Comparison of ENCODE assay signal across 18 mouse cellular contexts in genomic region chr2:173265468-173266265, GRCm38 (mm10). TPM values are rescaled to one million over a fixed set of nuclear protein-coding genes. Genes with fewer than 3 reads are reported as not detected.
A peak's percentile ranks its signal among the peaks of the same experiment; 100 is the strongest.
DNase-seq lines count a peak whose midpoint lies in the region; ATAC-seq and TF ChIP-seq lines count a peak whose summit lies in the region.
"Had no signal": no experiment of that assay in that cellular context is flagged by ENCODE, and none has a peak within 500 bp of the region (broad histone marks: within the 10 kb centered on the region; RNA-seq: fewer than 3 reads in every experiment).

No protein-coding gene starts in this region.

- no peak for TF ChIP-seq EP300 in stomach, postnatal 0 days (optimal IDR thresholded peaks at IDR 0.05)

- 82% methylated on average over 22 of the region's 22 CpGs for WGBS in hindbrain, embryonic 13.5 days
- 92% methylated on average over 22 of the region's 22 CpGs for WGBS in hindbrain, embryonic 10.5 days
- 81% methylated on average over 22 of the region's 22 CpGs for WGBS in intestine, embryonic 16.5 days
- WGBS in stomach, postnatal 0 days: 88% methylated on average over 22 of the region's 22 CpGs

- no peaks in the 10 kb centered on the region for H3K36me3 ChIP-seq in hindbrain, embryonic 13.5 days
- no peaks in the 10 kb centered on the region for H3K36me3 ChIP-seq in hindbrain, embryonic 10.5 days
- H3K36me3 ChIP-seq in intestine, embryonic 16.5 days (ENCODE audit: control insufficient read depth, insufficient read depth, low read length): no peaks in the 10 kb centered on the region
- H3K36me3 ChIP-seq in stomach, postnatal 0 days (ENCODE audit: control insufficient read depth, insufficient read depth, low read length): no peaks in the 10 kb centered on the region
- H3K36me3 ChIP-seq: heart, embryonic 12.5 days; lung, embryonic 15.5 days had no signal

- DNase-seq in hindbrain, embryonic 10.5 days (ENCODE audit: low spot score): no peak
- DNase-seq in retina, postnatal 1 day: peak; percentile 60
- no peak for DNase-seq in retina, embryonic 14.5 days (ENCODE audit: low spot score)
- no peak for DNase-seq in stomach, postnatal 0 days (ENCODE audit: low spot score)
- no peak for DNase-seq in layer of hippocampus, adult 18-20 months (ENCODE audit: low spot score in 2 of 2)
- DNase-seq: cerebellum, adult 11-12 months had no signal

- peaks cover 92% of the 10 kb centered on the region for H3K4me1 ChIP-seq in hindbrain, embryonic 13.5 days (replicated peaks)
- H3K4me1 ChIP-seq in hindbrain, embryonic 10.5 days (replicated peaks): peaks cover 78% of the 10 kb centered on the region
- H3K4me1 ChIP-seq in intestine, embryonic 16.5 days (ENCODE audit: control insufficient read depth, insufficient read depth, low read length): peaks cover 73% of the 10 kb centered on the region
- peaks cover 18% of the 10 kb centered on the region for H3K4me1 ChIP-seq in stomach, postnatal 0 days (replicated peaks; ENCODE audit: control insufficient read depth, insufficient read depth)

- no peaks in the 10 kb centered on the region for H3K27me3 ChIP-seq in hindbrain, embryonic 13.5 days
- H3K27me3 ChIP-seq in hindbrain, embryonic 10.5 days (ENCODE audit: insufficient read depth, poor library complexity, severe bottlenecking): peaks cover 52% of the 10 kb centered on the region; the same call in 1 of the 2 replicates
- no peaks in the 10 kb centered on the region for H3K27me3 ChIP-seq in intestine, embryonic 16.5 days (replicated peaks; ENCODE audit: control insufficient read depth, insufficient read depth, low read length)
- H3K27me3 ChIP-seq in stomach, postnatal 0 days (ENCODE audit: control insufficient read depth, insufficient read depth, low read length): no peaks in the 10 kb centered on the region
- H3K27me3 ChIP-seq: heart, embryonic 12.5 days; lung, embryonic 15.5 days had no signal

- H3K27ac ChIP-seq in hindbrain, embryonic 13.5 days: 0 out of 2 replicates have a peak overlapping the region, but pooled peaks have one; percentile 15
- H3K27ac ChIP-seq in hindbrain, embryonic 10.5 days: no peak overlapping the region
- peak overlapping the region; percentile 70 for H3K27ac ChIP-seq in intestine, embryonic 16.5 days (ENCODE audit: low read length)
- H3K27ac ChIP-seq in stomach, postnatal 0 days (replicated peaks): peak overlapping the region; percentile 80
- H3K27ac ChIP-seq: hindbrain, postnatal 0 days; liver, embryonic 14.5 days; lung, embryonic 15.5 days had no signal

- H3K9ac ChIP-seq in hindbrain, embryonic 13.5 days: 0 out of 2 replicates have a peak overlapping the region, but pooled peaks have one; percentile 19
- no peak overlapping the region for H3K9ac ChIP-seq in intestine, embryonic 16.5 days (ENCODE audit: low read depth, low read length)
- H3K9ac ChIP-seq in stomach, postnatal 0 days (ENCODE audit: low read length): no peak overlapping the region
- H3K9ac ChIP-seq: heart, embryonic 12.5 days; liver, embryonic 14.5 days; lung, embryonic 15.5 days had no signal

- no peak for TF ChIP-seq CTCF in stomach, postnatal 0 days (IDR thresholded peaks at IDR 0.05; ENCODE audit: low read depth)

- no peak overlapping the region for H3K4me2 ChIP-seq in hindbrain, embryonic 13.5 days
- no peak overlapping the region for H3K4me2 ChIP-seq in intestine, embryonic 16.5 days (ENCODE audit: low read depth, low read length)
- 0 out of 2 replicates have a peak overlapping the region, but pooled peaks have one; percentile 41 for H3K4me2 ChIP-seq in stomach, postnatal 0 days (replicated peaks; ENCODE audit: low read depth)
- H3K4me2 ChIP-seq: heart, embryonic 12.5 days; lung, embryonic 15.5 days had no signal

- ATAC-seq in hindbrain, embryonic 13.5 days (ENCODE audit: low FRiP score): no peak
- ATAC-seq in intestine, embryonic 16.5 days: 0 out of 2 replicates have a peak, but pooled peaks have one; percentile 4
- no peak for ATAC-seq in stomach, postnatal 0 days (ENCODE audit: low FRiP score, low TSS enrichment)
- ATAC-seq in cerebellum, adult (ENCODE audit: insufficient number of reproducible peaks, low FRiP score, low TSS enrichment): no peak

- H3K9me3 ChIP-seq in hindbrain, embryonic 13.5 days: no peaks in the 10 kb centered on the region
- no peaks in the 10 kb centered on the region for H3K9me3 ChIP-seq in hindbrain, embryonic 10.5 days
- H3K9me3 ChIP-seq in intestine, embryonic 16.5 days (ENCODE audit: control insufficient read depth, low read length): no peaks in the 10 kb centered on the region
- no peaks in the 10 kb centered on the region for H3K9me3 ChIP-seq in stomach, postnatal 0 days (ENCODE audit: control insufficient read depth, low read length)
- H3K9me3 ChIP-seq: heart, embryonic 12.5 days; lung, embryonic 15.5 days had no signal

- H3K4me3 ChIP-seq in hindbrain, embryonic 13.5 days: no peak overlapping the region
- no peak overlapping the region for H3K4me3 ChIP-seq in hindbrain, embryonic 10.5 days
- H3K4me3 ChIP-seq in intestine, embryonic 16.5 days (ENCODE audit: low read length): no peak overlapping the region
- no peak overlapping the region for H3K4me3 ChIP-seq in stomach, postnatal 0 days (ENCODE audit: low read depth, low read length)
- H3K4me3 ChIP-seq: gastrocnemius, adult 2 months; heart, embryonic 12.5 days; lung, embryonic 15.5 days had no signal

RNA-seq across cellular contexts. Expression of gene Pmepa1, which starts 10.7 kb away (rescaled TPM):
- polyA plus RNA-seq in hindbrain, embryonic 13.5 days (2015; fragmentation: Nextera tagmentation; extraction: Ambion mirVana): 4.7 and 5.2 TPM in 2 replicates
- 1.3 and 2.9 TPM in 2 replicates for polyA plus RNA-seq in hindbrain, embryonic 10.5 days (2016; fragmentation: Nextera tagmentation; extraction: Ambion mirVana)
- polyA plus RNA-seq in intestine, embryonic 16.5 days (2015; fragmentation: Nextera tagmentation; extraction: Ambion mirVana): 4.4 and 4.6 TPM in 2 replicates
- polyA plus RNA-seq in stomach, postnatal 0 days (2015; fragmentation: Nextera tagmentation; extraction: Ambion mirVana): 6.1 and 7.0 TPM in 2 replicates
- 10 to 100 TPM; 22.6 to 23.8 TPM for total RNA-seq in layer of hippocampus, adult 18-20 months (2021)

RNA-seq across cellular contexts. Expression of gene Zbp1, which starts 46.9 kb away (rescaled TPM):
- polyA plus RNA-seq in hindbrain, embryonic 13.5 days (2015; fragmentation: Nextera tagmentation; extraction: Ambion mirVana): 0.16 and 0.29 TPM in 2 replicates
- 0.17 and 0.73 TPM in 2 replicates for polyA plus RNA-seq in hindbrain, embryonic 10.5 days (2016; fragmentation: Nextera tagmentation; extraction: Ambion mirVana)
- polyA plus RNA-seq in intestine, embryonic 16.5 days (2015; fragmentation: Nextera tagmentation; extraction: Ambion mirVana): 0.65 and 1.9 TPM in 2 replicates
- 4.6 and 5.0 TPM in 2 replicates for polyA plus RNA-seq in stomach, postnatal 0 days (2015; fragmentation: Nextera tagmentation; extraction: Ambion mirVana)
- under 1 TPM in 1 of 2 experiments, not detected in 1; 0.30 TPM for total RNA-seq in layer of hippocampus, adult 18-20 months (2021)
- total RNA-seq: gastrocnemius, adult 2 months; hindbrain, postnatal 0 days; layer of hippocampus, postnatal 25 days; left cerebral cortex, postnatal 14 days had no signal
- polyA plus RNA-seq: heart, embryonic 12.5 days; kidney, embryonic 14.5 days; midbrain, embryonic 16.5 days had no signal
